Mouse (Mus musculus): ENCODE data around the gene Gm17428.
"Not testable (repeated sequence)": the region's sequence is repeated elsewhere in the genome, so short reads cannot be mapped to it uniquely, and the experiment has no call there.

DNA sequence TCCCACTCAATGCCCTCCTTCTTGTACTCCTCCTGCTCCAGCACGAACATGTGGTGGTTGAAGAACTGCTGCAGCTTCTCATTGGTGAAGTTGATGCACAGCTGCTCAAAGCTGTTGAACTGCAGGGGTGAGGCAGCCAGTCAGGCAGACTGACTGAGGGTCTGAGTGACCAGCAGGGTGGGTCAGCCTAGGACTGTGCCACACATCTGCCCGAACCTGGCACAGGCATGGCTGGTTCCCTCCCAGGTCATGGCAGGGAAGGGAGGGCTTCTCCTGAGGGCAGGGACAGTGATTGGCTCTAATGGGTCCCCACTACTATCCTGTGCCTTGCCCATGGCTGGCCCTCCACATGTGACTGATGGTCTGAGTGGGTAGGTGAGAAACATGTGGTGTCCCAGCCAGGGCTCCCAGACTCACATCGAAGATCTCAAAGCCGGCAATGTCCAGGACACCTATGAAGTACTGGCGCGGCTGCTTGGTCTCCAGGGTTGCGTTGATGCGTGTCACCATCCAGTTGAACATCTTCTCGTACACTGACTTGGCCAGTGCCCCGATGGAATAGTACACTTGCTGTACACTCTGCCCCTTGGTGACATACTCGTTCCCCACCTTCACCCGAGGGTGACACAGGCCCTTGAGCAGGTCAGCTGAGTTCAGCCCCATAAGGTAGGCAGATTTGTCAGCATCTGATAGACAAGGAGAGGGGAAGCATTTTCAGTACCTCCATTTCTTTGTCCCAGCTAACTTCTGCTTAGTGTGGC is 16.7 kb upstream of the Gm17428 start:
- TF ChIP-seq CTCF (IDR thresholded peaks at IDR 0.05; ENCODE audit: low read depth); EP300 (optimal IDR thresholded peaks at IDR 0.05): not testable (repeated sequence)
